Mouse (Mus musculus) olfactory bulb, adult 2 months (tissue): ENCODE results near the gene Adam21.
"Not testable (repeated sequence)": the region's sequence is repeated elsewhere in the genome, so short reads cannot be mapped to it uniquely, and the experiment has no call there.

Experiments
- CTCF ChIP-seq: fragments of 200-500 bp; IDR thresholded peaks from 2 replicates; pipeline ENCODE4 v1.5.1; 2012; ENCODE audit warnings: low read depth, mild to moderate bottlenecking, low read length, moderate library complexity; ENCODE audit not compliant: insufficient read depth
- POLR2A ChIP-seq: fragments of 200-500 bp; IDR thresholded peaks from 2 replicates; pipeline ENCODE4 v1.6.1; 2012; ENCODE audit warnings: mild to moderate bottlenecking, low read depth, low read length, moderate library complexity; ENCODE audit not compliant: insufficient read depth

GRCm38 (mm10) chr12:81530587-81530986 lies 37.7 kb downstream of the Adam21 start:
- TF ChIP-seq CTCF, POLR2A: not testable (repeated sequence)
